In the genomic region with DNA sequence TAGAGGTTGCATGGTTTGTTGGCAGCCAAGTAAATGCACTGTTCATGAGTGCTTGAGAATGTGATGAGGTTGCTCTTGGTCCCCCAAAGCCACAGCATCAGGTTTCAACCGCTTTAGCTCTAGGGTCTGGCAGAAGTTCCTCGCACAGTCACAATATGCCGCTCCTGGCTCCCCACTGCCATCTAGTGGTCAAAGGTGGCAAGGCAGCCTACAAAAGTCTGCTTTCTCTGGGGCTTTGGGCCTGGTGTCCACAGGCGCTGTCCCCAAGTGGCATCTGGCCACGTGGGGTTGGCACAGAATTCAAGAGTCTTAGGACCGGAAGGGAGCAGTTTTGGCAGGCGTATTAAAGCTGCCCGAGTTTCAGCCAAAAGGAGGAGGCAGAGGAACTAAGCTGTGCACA, we compare ENCODE assay signal across 8 mouse cellular contexts. TPM values are rescaled to one million over a fixed set of nuclear protein-coding genes. Genes with fewer than 3 reads are reported as not detected.
A peak's percentile ranks its signal among the peaks of the same experiment; 100 is the strongest.
DNase-seq lines count a peak whose midpoint lies in the region; ATAC-seq and TF ChIP-seq lines count a peak whose summit lies in the region.

No protein-coding gene starts in this region.

- H3K9ac ChIP-seq in ES-Bruce4 (ENCODE audit: low read depth, poor library complexity, severe bottlenecking) = no peak overlapping the region
- no peak overlapping the region for H3K9ac ChIP-seq in forebrain, embryonic 12.5 days
- no peak overlapping the region for H3K9ac ChIP-seq in neural tube, embryonic 14.5 days (replicated peaks; ENCODE audit: low read depth, low read length)

- 0 out of 2 replicates have a peak, but pooled peaks have one; percentile 39 for TF ChIP-seq EP300 in ES-Bruce4 (IDR thresholded peaks at IDR 0.05; ENCODE audit: insufficient read depth, low read depth, low read length)

- H3K36me3 ChIP-seq in ES-Bruce4 (ENCODE audit: control insufficient read depth, insufficient read depth, low read length, poor library complexity, severe bottlenecking) = no peaks in the 10 kb centered on the region
- H3K36me3 ChIP-seq in forebrain, embryonic 12.5 days (replicated peaks) = no peaks in the 10 kb centered on the region
- no peaks in the 10 kb centered on the region for H3K36me3 ChIP-seq in neural tube, embryonic 14.5 days (ENCODE audit: control insufficient read depth, insufficient read depth, low read length)
- no peaks in the 10 kb centered on the region for H3K36me3 ChIP-seq in testis, adult 2 months (ENCODE audit: control insufficient read depth, insufficient read depth, low read length)

- H3K4me3 ChIP-seq in ES-Bruce4 (ENCODE audit: low read depth, low read length) = no peak overlapping the region
- H3K4me3 ChIP-seq in forebrain, embryonic 12.5 days (replicated peaks) = no peak overlapping the region
- no peak overlapping the region for H3K4me3 ChIP-seq in neural tube, embryonic 14.5 days (ENCODE audit: low read depth, low read length)
- H3K4me3 ChIP-seq in testis, adult 2 months (ENCODE audit: control insufficient read depth, low read depth, low read length) = no peak overlapping the region

- ATAC-seq in forebrain, embryonic 12.5 days (ENCODE audit: low FRiP score) = peak; percentile 65
- peak; percentile 82 for ATAC-seq in neural tube, embryonic 14.5 days (ENCODE audit: low read depth)

- no peak for TF ChIP-seq POLR2A in ES-Bruce4 (IDR thresholded peaks at IDR 0.05; ENCODE audit: insufficient read depth, low read length)
- no peak for TF ChIP-seq POLR2A in testis, adult 2 months (IDR thresholded peaks at IDR 0.05; ENCODE audit: control insufficient read depth, low read depth, low read length)

- 7% methylated on average over 8 of the region's 8 CpGs for WGBS in forebrain, embryonic 12.5 days
- WGBS in large intestine, adult 2 months = under 1% methylated on average over 8 of the region's 8 CpGs
- WGBS in neural tube, embryonic 14.5 days = 7% methylated on average over 8 of the region's 8 CpGs

- H3K4me1 ChIP-seq in ES-Bruce4 (ENCODE audit: control insufficient read depth, insufficient read depth, low read length) = no peaks in the 10 kb centered on the region
- H3K4me1 ChIP-seq in forebrain, embryonic 12.5 days = peaks cover 30% of the 10 kb centered on the region
- H3K4me1 ChIP-seq in neural tube, embryonic 14.5 days (ENCODE audit: control insufficient read depth, insufficient read depth, low read length) = peaks cover 15% of the 10 kb centered on the region; the same call in 1 of the 2 replicates
- peaks cover 6% of the 10 kb centered on the region; the same call in 1 of the 2 replicates for H3K4me1 ChIP-seq in testis, adult 2 months (ENCODE audit: control insufficient read depth, insufficient read depth, low read length)

- peak; percentile 98 for TF ChIP-seq CTCF in ES-Bruce4 (IDR thresholded peaks at IDR 0.05; ENCODE audit: low read depth, low read length)
- TF ChIP-seq CTCF in testis, adult 2 months (IDR thresholded peaks at IDR 0.05; ENCODE audit: control insufficient read depth, insufficient read depth, insufficient replicate concordance, low read depth, low read length) = peak; percentile 99

- peak; percentile 57 for DNase-seq in c-Kit-positive CD71-negative TER-119-negative erythroid progenitor cells, embryonic 14.5 days (ENCODE audit: low read depth)
- DNase-seq in heart, postnatal 10 days = peak; percentile 98 to 99
- peak; percentile 64 for DNase-seq in large intestine, adult 2 months (ENCODE audit: low read depth, low spot score)
- DNase-seq in lung, adult 18-20 months = peak; percentile 94 to 95

- no peak overlapping the region for H3K4me2 ChIP-seq in forebrain, embryonic 12.5 days
- no peak overlapping the region for H3K4me2 ChIP-seq in neural tube, embryonic 14.5 days (ENCODE audit: low read depth, low read length)

- no peaks in the 10 kb centered on the region for H3K9me3 ChIP-seq in ES-Bruce4 (replicated peaks; ENCODE audit: control insufficient read depth, insufficient read depth, low read length, poor library complexity, severe bottlenecking)
- no peaks in the 10 kb centered on the region for H3K9me3 ChIP-seq in forebrain, embryonic 12.5 days
- no peaks in the 10 kb centered on the region for H3K9me3 ChIP-seq in neural tube, embryonic 14.5 days (ENCODE audit: control insufficient read depth, low read length)

- H3K27me3 ChIP-seq in ES-Bruce4 (ENCODE audit: control insufficient read depth, insufficient read depth, low read length, poor library complexity, severe bottlenecking) = 0 out of 2 replicates have a peak, but pooled peaks cover 6% of the 10 kb centered on the region
- H3K27me3 ChIP-seq in forebrain, embryonic 12.5 days = peaks cover 46% of the 10 kb centered on the region
- peaks cover 27% of the 10 kb centered on the region for H3K27me3 ChIP-seq in neural tube, embryonic 14.5 days (ENCODE audit: control insufficient read depth, insufficient read depth, low read length)
- no peaks in the 10 kb centered on the region for H3K27me3 ChIP-seq in testis, adult 2 months (ENCODE audit: control insufficient read depth, insufficient read depth, low read length)

- intact Hi-C loops in heart, postnatal 10 days (cut with DNase I) = loop anchor here (1.0 to 5.0 kb wide), 2 partner anchors 214 to 393 kb away; no protein-coding TSS in a partner anchor

- H3K27ac ChIP-seq in ES-Bruce4 (ENCODE audit: insufficient read depth, low read length) = no peak overlapping the region
- H3K27ac ChIP-seq in forebrain, embryonic 12.5 days = no peak overlapping the region
- no peak overlapping the region for H3K27ac ChIP-seq in neural tube, embryonic 14.5 days (ENCODE audit: low read depth, low read length)
- H3K27ac ChIP-seq in testis, adult 2 months (ENCODE audit: control insufficient read depth, insufficient read depth, low read depth, low read length) = peak overlapping the region; percentile 10; the same call in 1 of the 2 replicates

RNA-seq across cellular contexts. Expression of a gene that starts 6.8 kb away (rescaled TPM):
- 55.0 and 57.8 TPM in 2 replicates for polyA plus RNA-seq in ES-Bruce4 (2011; ENCODE audit: insufficient read depth, insufficient read length, low read depth, missing spikeins)
- 14.9 and 20.5 TPM in 2 replicates for polyA plus RNA-seq in forebrain, embryonic 12.5 days (2016; fragmentation: Nextera tagmentation; extraction: Ambion mirVana)
- 100 to 1,000 TPM in 1 of 2 experiments, 10 to 100 TPM in 1; 81.7 to 120 TPM for total RNA-seq in heart, postnatal 10 days (2021)
- 215 and 297 TPM in 2 replicates for polyA plus RNA-seq in large intestine, adult 2 months (2012; rRNA removed)
- polyA plus RNA-seq in neural tube, embryonic 14.5 days (2014; fragmentation: Nextera tagmentation; extraction: Ambion mirVana) = 12.5 and 44.6 TPM in 2 replicates
- 6.5 and 9.2 TPM in 2 replicates for polyA plus RNA-seq in testis, adult 2 months (2012; rRNA removed)
